Mouse (Mus musculus) adrenal gland, adult 18-20 months (tissue): Measurements from ENCODE around the gene Trpm1. TPM values are rescaled to one million over a fixed set of nuclear protein-coding genes. Genes with fewer than 3 reads are reported as not detected.

Experiments
- DNase-seq, 2 experiments: peaks; one replicate each; pipeline ENCODE4 v3.0.0; 2021 to 2022; ENCODE audit warnings: low spot score in 2 of 2
- total RNA-seq, 2 experiments: library from RNA; stranded (reverse); gene quantifications; 1 replicate in 1 of 2; 2 replicates in 1 of 2; pipeline ENCODE4 v1.2.3; 2021

Gene Trpm1
- total RNA-seq, 2 experiments from 2014 or later, result 0.10 TPM; not detected in 1

GRCm38 (mm10) chr7:64163086-64163485 is 9.5 kb downstream of the Trpm1 start:
- DNase-seq, result no peak

- DNase-seq, result no peak
These were observed 10.3 kb downstream of the Trpm1 start for GRCm38 (mm10) chr7:64163890-64164289.

GRCm38 (mm10) chr7:64164997-64165396 is 11.4 kb downstream of the Trpm1 start:
- DNase-seq, result peak; percentile 33 to 34

- no peak for DNase-seq
These were observed 12.4 kb downstream of the Trpm1 start for GRCm38 (mm10) chr7:64166025-64166424.

GRCm38 (mm10) chr7:64166724-64167123 is 13.1 kb downstream of the Trpm1 start:
- no peak for DNase-seq

- no peak for DNase-seq
These were observed 25.7 kb downstream of the Trpm1 start for GRCm38 (mm10) chr7:64179310-64179709.

GRCm38 (mm10) chr7:64185203-64185931 is 31.7 kb downstream of the Trpm1 start:
- DNase-seq, result no peak

GRCm38 (mm10) chr7:64185932-64186312 is 32.3 kb downstream of the Trpm1 start:
- no peak for DNase-seq

- DNase-seq, result peak in 1 of 2 experiments; percentile 28
These were observed 38.8 kb downstream of the Trpm1 start for GRCm38 (mm10) chr7:64192261-64192943.

GRCm38 (mm10) chr7:64193476-64193875 is 39.8 kb downstream of the Trpm1 start:
- DNase-seq, result no peak

GRCm38 (mm10) chr7:64196114-64196513 is 42.5 kb downstream of the Trpm1 start:
- DNase-seq, result no peak

GRCm38 (mm10) chr7:64208700-64209099 is 55.1 kb downstream of the Trpm1 start:
- no peak for DNase-seq

GRCm38 (mm10) chr7:64212870-64213269 is 59.2 kb downstream of the Trpm1 start:
- no peak for DNase-seq

GRCm38 (mm10) chr7:64214066-64214465 is 60.4 kb downstream of the Trpm1 start:
- DNase-seq, result no peak

- no peak for DNase-seq
These were observed 62.0 kb downstream of the Trpm1 start for GRCm38 (mm10) chr7:64215613-64216012.

GRCm38 (mm10) chr7:64217428-64217827 is 63.8 kb downstream of the Trpm1 start:
- no peak for DNase-seq

- no peak for DNase-seq
These were observed 66.1 kb downstream of the Trpm1 start for GRCm38 (mm10) chr7:64219765-64220164.

- DNase-seq, result no peak
These were observed 69.6 kb downstream of the Trpm1 start for GRCm38 (mm10) chr7:64223215-64223614.

GRCm38 (mm10) chr7:64226339-64227194 is 72.9 kb downstream of the Trpm1 start:
- DNase-seq, result no peak

GRCm38 (mm10) chr7:64227586-64227985 is 74.0 kb downstream of the Trpm1 start:
- no peak for DNase-seq

GRCm38 (mm10) chr7:64228300-64228699 is 74.7 kb downstream of the Trpm1 start:
- no peak for DNase-seq

GRCm38 (mm10) chr7:64229911-64230310 is 76.3 kb downstream of the Trpm1 start:
- DNase-seq, result no peak
